Mouse (Mus musculus): ENCODE measurements around the gene Litaf.

Litaf gene

GRCm38 (mm10) chr16:11065431-11065830 lies 526 bp downstream of the Litaf start:
- DNase-seq (ENCODE audit: low spot score), result no peak

- no peak for DNase-seq (ENCODE audit: low spot score)
Observed at GRCm38 (mm10) chr16:11064742-11065141, 1.2 kb downstream of the Litaf start.

GRCm38 (mm10) chr16:11064341-11064740 lies 1.6 kb downstream of the Litaf start:
- no peak for DNase-seq (ENCODE audit: low spot score)

- DNase-seq (ENCODE audit: low spot score), result no peak
Observed at GRCm38 (mm10) chr16:11062794-11063721, 2.9 kb downstream of the Litaf start.

- DNase-seq (ENCODE audit: low spot score), result no peak
Observed at GRCm38 (mm10) chr16:11060645-11061044, 5.3 kb downstream of the Litaf start, which contains the start of gene Snn. TSS of gene Snn (plus strand) at chr16:11060945.

- no peak for DNase-seq (ENCODE audit: low spot score)
Observed at GRCm38 (mm10) chr16:11055916-11056315, 10.0 kb downstream of the Litaf start.

GRCm38 (mm10) chr16:11054871-11055270 lies 11.1 kb downstream of the Litaf start:
- DNase-seq (ENCODE audit: low spot score), result no peak

- DNase-seq (ENCODE audit: low spot score), result no peak
Observed at GRCm38 (mm10) chr16:11054409-11054808, 11.5 kb downstream of the Litaf start.

GRCm38 (mm10) chr16:11051134-11051533 lies 14.8 kb downstream of the Litaf start:
- DNase-seq (ENCODE audit: low spot score), result no peak

GRCm38 (mm10) chr16:11050226-11050625 lies 15.7 kb downstream of the Litaf start:
- DNase-seq (ENCODE audit: low spot score), result no peak

- DNase-seq (ENCODE audit: low spot score), result no peak
Observed at GRCm38 (mm10) chr16:11047130-11047529, 18.8 kb downstream of the Litaf start.

GRCm38 (mm10) chr16:11046437-11046836 lies 19.5 kb downstream of the Litaf start:
- no peak for DNase-seq (ENCODE audit: low spot score)

GRCm38 (mm10) chr16:11043239-11043638 lies 22.7 kb downstream of the Litaf start:
- no peak for DNase-seq (ENCODE audit: low spot score)

- DNase-seq (ENCODE audit: low spot score), result no peak
Observed at GRCm38 (mm10) chr16:11040603-11041002, 25.4 kb downstream of the Litaf start.

GRCm38 (mm10) chr16:11035790-11036431 lies 30.0 kb downstream of the Litaf start:
- DNase-seq (ENCODE audit: low spot score), result peak; percentile 47

- no peak for DNase-seq (ENCODE audit: low spot score)
Observed at GRCm38 (mm10) chr16:11035273-11035672, 30.7 kb downstream of the Litaf start.

- DNase-seq (ENCODE audit: low spot score), result peak; percentile 79
Observed at GRCm38 (mm10) chr16:11034193-11034803, 31.7 kb downstream of the Litaf start.

GRCm38 (mm10) chr16:11031320-11031719 lies 34.6 kb downstream of the Litaf start:
- no peak for DNase-seq (ENCODE audit: low spot score)

- DNase-seq (ENCODE audit: low spot score), result no peak
Observed at GRCm38 (mm10) chr16:11030844-11031243, 35.1 kb downstream of the Litaf start.

GRCm38 (mm10) chr16:11028206-11028605 lies 37.8 kb downstream of the Litaf start:
- DNase-seq (ENCODE audit: low spot score), result no peak

- DNase-seq (ENCODE audit: low spot score), result no peak
Observed at GRCm38 (mm10) chr16:11024841-11025240, 41.1 kb downstream of the Litaf start.

- DNase-seq (ENCODE audit: low spot score), result no peak
Observed at GRCm38 (mm10) chr16:11023618-11024017, 42.3 kb downstream of the Litaf start.

- no peak for DNase-seq (ENCODE audit: low spot score)
Observed at GRCm38 (mm10) chr16:11022113-11022489, 43.9 kb downstream of the Litaf start.
